15 mouse cellular contexts compared by ENCODE assay signal in the genomic region with DNA sequence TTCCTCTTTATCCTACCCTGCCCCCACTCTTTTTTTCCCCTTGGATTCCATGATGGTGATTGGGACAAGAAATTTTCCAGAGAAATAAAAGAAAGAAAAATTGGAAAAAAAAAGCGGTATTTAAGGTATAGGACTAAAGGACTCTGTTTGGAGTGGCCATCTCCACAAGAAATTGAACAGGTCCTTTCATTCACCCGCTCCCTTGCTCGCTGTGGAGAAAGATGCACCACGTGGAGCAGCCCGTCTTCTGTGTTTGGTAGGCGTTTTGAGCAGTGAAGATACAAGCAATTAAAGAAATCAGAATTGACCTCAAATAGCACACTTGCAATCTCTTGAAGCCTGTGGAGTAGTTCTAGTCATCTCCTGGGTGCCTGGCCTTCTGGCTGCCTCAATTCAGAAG.
DNase-seq lines count a peak whose midpoint lies in the region; ATAC-seq lines count a peak whose summit lies in the region.
"Had no signal": no experiment of that assay in that cellular context is flagged by ENCODE, and none has a peak within 500 bp of the region (broad histone marks: within the 10 kb centered on the region; RNA-seq: fewer than 3 reads in every experiment).

No protein-coding gene starts in this region.

- H3K4me1 ChIP-seq in heart, embryonic 11.5 days (ENCODE audit: control insufficient read depth, insufficient read depth, low read length), result no peaks in the 10 kb centered on the region
- peaks cover 2% of the 10 kb centered on the region; the same call in 1 of the 2 replicates for H3K4me1 ChIP-seq in forebrain, embryonic 11.5 days (replicated peaks; ENCODE audit: control insufficient read depth, insufficient read depth, low read length)
- no peaks in the 10 kb centered on the region for H3K4me1 ChIP-seq in hindbrain, embryonic 14.5 days (replicated peaks; ENCODE audit: control insufficient read depth, insufficient read depth, low read length)
- H3K4me1 ChIP-seq in midbrain, embryonic 15.5 days, result peaks cover 3% of the 10 kb centered on the region; the same call in 1 of the 2 replicates
- no peaks in the 10 kb centered on the region for H3K4me1 ChIP-seq in kidney, embryonic 14.5 days (ENCODE audit: control insufficient read depth, insufficient read depth, low read length)
- H3K4me1 ChIP-seq: embryonic facial prominence, embryonic 13.5 days; kidney, embryonic 15.5 days had no signal

- WGBS in heart, embryonic 11.5 days (ENCODE audit: insufficient replicate concordance), result 34% methylated on average over 6 of the region's 6 CpGs
- WGBS in forebrain, embryonic 11.5 days, result 29% methylated on average over 6 of the region's 6 CpGs
- WGBS in hindbrain, embryonic 14.5 days, result 28% methylated on average over 6 of the region's 6 CpGs
- 30% methylated on average over 6 of the region's 6 CpGs for WGBS in midbrain, embryonic 15.5 days
- WGBS in kidney, embryonic 14.5 days, result 40% methylated on average over 6 of the region's 6 CpGs

- no peak overlapping the region for H3K9ac ChIP-seq in heart, embryonic 11.5 days (ENCODE audit: low read depth, low read length)
- no peak overlapping the region for H3K9ac ChIP-seq in forebrain, embryonic 11.5 days (ENCODE audit: low read length)
- H3K9ac ChIP-seq in hindbrain, embryonic 14.5 days, result no peak overlapping the region
- no peak overlapping the region for H3K9ac ChIP-seq in midbrain, embryonic 15.5 days
- H3K9ac ChIP-seq in kidney, embryonic 14.5 days (ENCODE audit: low read depth, low read length), result no peak overlapping the region
- H3K9ac ChIP-seq: embryonic facial prominence, embryonic 13.5 days; kidney, embryonic 15.5 days; liver, embryonic 14.5 days had no signal

- H3K4me2 ChIP-seq in heart, embryonic 11.5 days, result peak overlapping the region; percentile 56
- peak overlapping the region; percentile 35; the same call in 1 of the 2 replicates for H3K4me2 ChIP-seq in forebrain, embryonic 11.5 days (ENCODE audit: low read depth, low read length, severe bottlenecking)
- H3K4me2 ChIP-seq in hindbrain, embryonic 14.5 days (replicated peaks), result peak overlapping the region; percentile 48
- peak overlapping the region; percentile 42 for H3K4me2 ChIP-seq in midbrain, embryonic 15.5 days
- H3K4me2 ChIP-seq in kidney, embryonic 14.5 days (replicated peaks; ENCODE audit: low read depth, low read length), result no peak overlapping the region

- no peak overlapping the region for H3K27ac ChIP-seq in heart, embryonic 11.5 days (ENCODE audit: low read depth, low read length)
- H3K27ac ChIP-seq in forebrain, embryonic 11.5 days (ENCODE audit: low read depth, low read length), result no peak overlapping the region
- no peak overlapping the region for H3K27ac ChIP-seq in hindbrain, embryonic 14.5 days
- no peak overlapping the region for H3K27ac ChIP-seq in midbrain, embryonic 15.5 days
- H3K27ac ChIP-seq in kidney, embryonic 14.5 days (ENCODE audit: low read depth, low read length), result no peak overlapping the region
- H3K27ac ChIP-seq: embryonic facial prominence, embryonic 13.5 days; kidney, embryonic 15.5 days; liver, embryonic 14.5 days had no signal

- no peak for DNase-seq in heart, adult 8-10 months (ENCODE audit: low spot score)
- no peak for DNase-seq in forebrain, embryonic 11.5 days (ENCODE audit: low spot score)
- DNase-seq in hindbrain, embryonic 14.5 days (ENCODE audit: low spot score), result no peak
- no peak for DNase-seq in adrenal gland, adult (ENCODE audit: inconsistent age in 2 of 2, low spot score in 1 of 2)
- DNase-seq in liver, result no peak
- DNase-seq: adrenal gland, postnatal 10 days; cerebellum, postnatal 14 days; layer of hippocampus, adult 9-11 months; lung, postnatal 10 days had no signal

- no peak for ATAC-seq in heart, embryonic 11.5 days (replicated peaks; ENCODE audit: insufficient number of reproducible peaks, low FRiP score, low TSS enrichment)
- ATAC-seq in forebrain, embryonic 11.5 days (replicated peaks; ENCODE audit: low FRiP score), result no peak
- no peak for ATAC-seq in hindbrain, embryonic 14.5 days (ENCODE audit: low FRiP score)
- peak; percentile 48; the same call in 1 of the 2 replicates for ATAC-seq in midbrain, embryonic 15.5 days (replicated peaks)
- no peak for ATAC-seq in kidney, embryonic 14.5 days (ENCODE audit: low FRiP score, low TSS enrichment)

- 0 out of 2 replicates have a peak overlapping the region, but pooled peaks have one; percentile 22 for H3K4me3 ChIP-seq in heart, embryonic 11.5 days (ENCODE audit: low read depth, low read length)
- H3K4me3 ChIP-seq in forebrain, embryonic 11.5 days (ENCODE audit: low read depth, low read length), result no peak overlapping the region
- H3K4me3 ChIP-seq in hindbrain, embryonic 14.5 days (replicated peaks; ENCODE audit: low read length), result peak overlapping the region; percentile 16; the same call in 1 of the 2 replicates
- no peak overlapping the region for H3K4me3 ChIP-seq in midbrain, embryonic 15.5 days
- H3K4me3 ChIP-seq in kidney, embryonic 14.5 days (ENCODE audit: low read length), result no peak overlapping the region
- H3K4me3 ChIP-seq: embryonic facial prominence, embryonic 13.5 days; kidney, embryonic 15.5 days had no signal

- H3K27me3 ChIP-seq in heart, embryonic 11.5 days (ENCODE audit: control insufficient read depth, insufficient read depth, low read length), result no peaks in the 10 kb centered on the region
- H3K27me3 ChIP-seq in forebrain, embryonic 11.5 days (ENCODE audit: control insufficient read depth, insufficient read depth, low read length), result no peaks in the 10 kb centered on the region
- H3K27me3 ChIP-seq in hindbrain, embryonic 14.5 days (ENCODE audit: control insufficient read depth, insufficient read depth, low read length), result no peaks in the 10 kb centered on the region
- H3K27me3 ChIP-seq in midbrain, embryonic 15.5 days (replicated peaks), result no peaks in the 10 kb centered on the region
- no peaks in the 10 kb centered on the region for H3K27me3 ChIP-seq in kidney, embryonic 14.5 days (ENCODE audit: control insufficient read depth, insufficient read depth, low read length)

- H3K9me3 ChIP-seq in heart, embryonic 11.5 days (replicated peaks; ENCODE audit: control insufficient read depth, low read length), result no peaks in the 10 kb centered on the region
- H3K9me3 ChIP-seq in forebrain, embryonic 11.5 days (ENCODE audit: control insufficient read depth, low read length), result no peaks in the 10 kb centered on the region
- H3K9me3 ChIP-seq in hindbrain, embryonic 14.5 days (ENCODE audit: control insufficient read depth, low read length), result no peaks in the 10 kb centered on the region
- no peaks in the 10 kb centered on the region for H3K9me3 ChIP-seq in midbrain, embryonic 15.5 days
- no peaks in the 10 kb centered on the region for H3K9me3 ChIP-seq in kidney, embryonic 14.5 days (ENCODE audit: control insufficient read depth, low read length)
- H3K9me3 ChIP-seq: embryonic facial prominence, embryonic 13.5 days; kidney, embryonic 15.5 days had no signal

- H3K36me3 ChIP-seq in heart, embryonic 11.5 days (ENCODE audit: control insufficient read depth, insufficient read depth, low read length), result no peaks in the 10 kb centered on the region
- no peaks in the 10 kb centered on the region for H3K36me3 ChIP-seq in forebrain, embryonic 11.5 days (ENCODE audit: control insufficient read depth, insufficient read depth, low read length)
- no peaks in the 10 kb centered on the region for H3K36me3 ChIP-seq in hindbrain, embryonic 14.5 days (replicated peaks; ENCODE audit: control insufficient read depth, insufficient read depth)
- H3K36me3 ChIP-seq in midbrain, embryonic 15.5 days (replicated peaks), result no peaks in the 10 kb centered on the region
- H3K36me3 ChIP-seq in kidney, embryonic 14.5 days (ENCODE audit: control insufficient read depth, insufficient read depth, low read length), result no peaks in the 10 kb centered on the region
- H3K36me3 ChIP-seq: embryonic facial prominence, embryonic 13.5 days; kidney, embryonic 15.5 days had no signal

Comparison
In these comparisons a context has a peak if more than half of its experiments do, and no peak if none do; other contexts are left out.
1. H3K4me3 ChIP-seq: peak in heart, embryonic 11.5 days (single experiment) and hindbrain, embryonic 14.5 days (single experiment); none in forebrain, embryonic 11.5 days (single experiment), midbrain, embryonic 15.5 days (single experiment) and kidney, embryonic 14.5 days (single experiment).